Mouse (Mus musculus) stomach, embryonic 16.5 days (tissue): Measurements from ENCODE around the gene Setd4. TPM values are rescaled to one million over a fixed set of nuclear protein-coding genes. Genes with fewer than 3 reads are reported as not detected.

Experiments
- ATAC-seq: fragments of 200-750 bp; cut with Nextera tagmentation; 2 replicates; pipeline ENCODE4 v1.8.0; 2017; ENCODE audit warnings: moderate number of reproducible peaks, moderate TSS enrichment; ENCODE audit not compliant: insufficient read depth, low FRiP score
- H3K27ac ChIP-seq: fragments of 300-500 bp; sonication (generic); 2 replicates; pipeline ENCODE4 v1.5.1; 2014; ENCODE audit warnings: low read length
- H3K27me3 ChIP-seq: fragments of 300-500 bp; sonication (generic); 2 replicates; pipeline ENCODE4 v1.6.1; 2014; ENCODE audit warnings: low read length, control low read depth, mixed read lengths; ENCODE audit not compliant: control insufficient read depth, insufficient read depth
- H3K36me3 ChIP-seq: fragments of 300-500 bp; sonication (generic); 2 replicates; pipeline ENCODE4 v1.6.1; 2014; ENCODE audit warnings: low read length; ENCODE audit not compliant: control insufficient read depth, insufficient read depth
- H3K4me1 ChIP-seq: fragments of 300-500 bp; sonication (generic); 2 replicates; pipeline ENCODE4 v1.6.1; 2014; ENCODE audit warnings: low read length, control low read depth, mixed read lengths; ENCODE audit not compliant: control insufficient read depth, insufficient read depth
- H3K4me2 ChIP-seq: fragments of 300-500 bp; sonication (generic); 2 replicates; pipeline ENCODE4 v1.6.1; 2014; ENCODE audit warnings: low read depth, low read length, mixed read lengths
- H3K4me3 ChIP-seq: fragments of 300-500 bp; sonication (generic); replicated peaks from 2 replicates; pipeline ENCODE4 v1.5.1; 2014; ENCODE audit warnings: mild to moderate bottlenecking, low read length
- H3K9ac ChIP-seq: fragments of 300-500 bp; sonication (generic); 2 replicates; pipeline ENCODE4 v1.6.1; 2014; ENCODE audit warnings: low read length
- H3K9me3 ChIP-seq: fragments of 300-500 bp; sonication (generic); replicated peaks from 2 replicates; pipeline ENCODE4 v1.6.1; 2016; ENCODE audit warnings: low read length, control low read depth; ENCODE audit not compliant: control insufficient read depth
- WGBS: fragments of 180-500 bp; shearing (Covaris S2); extraction: QIAGEN DNeasy Blood & Tissue Kit; methylation state at CpG from one replicate; pipeline ENCODE4 v1.1.7; 2014; 5-methylcytosine and 5-hydroxymethylcytosine counted together
- polyA plus RNA-seq: library from polyadenylated mRNA; unstranded; fragments of >200 nt; fragmentation: Nextera tagmentation; extraction: Ambion mirVana; gene quantifications from 2 replicates; pipeline ENCODE4 v1.2.1, GENCODE M21; 2015

Gene Setd4
- polyA plus RNA-seq, 1 experiment from 2014 or later = 11.8 TPM

GRCm38 (mm10) chr16:93543704-93544103 lies 60.2 kb downstream of the Setd4 start:
- Histone ChIP-seq H3K9ac (no peak overlapping the region), H3K4me2 (no peak overlapping the region), H3K27ac (no peak overlapping the region), H3K4me3 (no peak overlapping the region), H3K27me3 (no peaks in the 10 kb centered on the region), H3K9me3 (0 out of 2 replicates have a peak, but pooled peaks cover 1% of the 10 kb centered on the region), H3K36me3 (no peaks in the 10 kb centered on the region), H3K4me1 (peaks cover 11% of the 10 kb centered on the region; the same call in 1 of the 2 replicates)
- WGBS = 1% methylated on average over 8 of the region's 8 CpGs
- ATAC-seq = peak; percentile 38; the same call in 1 of the 2 replicates

DNA sequence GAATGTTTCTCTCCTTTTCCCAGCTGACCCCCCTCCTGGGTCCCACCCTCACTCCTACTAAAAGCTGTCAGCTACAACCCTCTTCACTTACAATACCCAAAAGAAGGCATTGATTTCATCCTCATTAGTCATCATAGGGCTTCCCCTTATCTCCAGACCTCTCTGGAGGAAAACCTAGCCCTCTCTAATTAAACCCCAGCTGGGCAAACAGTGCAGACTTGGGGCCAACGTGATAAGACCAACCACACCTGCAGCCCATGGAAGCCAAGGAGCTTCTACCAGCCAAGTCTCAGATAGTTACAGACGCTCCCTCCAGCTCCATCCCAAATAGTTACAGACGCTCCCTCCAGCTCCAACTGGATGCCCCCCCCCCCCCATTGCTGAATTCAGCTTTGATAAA lies 64.0 kb downstream of the Setd4 start:
- no peaks in the 10 kb centered on the region for H3K36me3 ChIP-seq
- H3K9ac ChIP-seq = no peak overlapping the region
- H3K9me3 ChIP-seq = 0 out of 2 replicates have a peak, but pooled peaks cover 3% of the 10 kb centered on the region
- no peak overlapping the region for H3K4me3 ChIP-seq
- WGBS = 45% methylated on average over 3 of the region's 3 CpGs
- no peak overlapping the region for H3K4me2 ChIP-seq
- H3K27me3 ChIP-seq = no peaks in the 10 kb centered on the region
- H3K27ac ChIP-seq = no peak overlapping the region; the same call in 1 of the 2 replicates
- peaks cover 5% of the 10 kb centered on the region; the same call in 1 of the 2 replicates for H3K4me1 ChIP-seq
- peak; percentile 85 for ATAC-seq

GRCm38 (mm10) chr16:93535151-93535853 lies 68.6 kb downstream of the Setd4 start:
- Histone ChIP-seq H3K4me1 (peaks cover 9% of the 10 kb centered on the region; the same call in 1 of the 2 replicates), H3K4me3 (no peak overlapping the region), H3K9ac (no peak overlapping the region), H3K9me3 (0 out of 2 replicates have a peak, but pooled peaks cover 3% of the 10 kb centered on the region), H3K27me3 (no peaks in the 10 kb centered on the region), H3K27ac (no peak overlapping the region), H3K36me3 (no peaks in the 10 kb centered on the region), H3K4me2 (no peak overlapping the region)
- 78% methylated on average over 6 of the region's 6 CpGs for WGBS
- ATAC-seq = no peak

Other genes starting within 250 kb of the Setd4 start
- gene Cbr1, start 1.8 kb upstream of the Setd4 start, polyA plus RNA-seq = 149 and 167 TPM in 2 replicates
- gene Gm5678, start 24.0 kb upstream of the Setd4 start, polyA plus RNA-seq = 0.25 and 0.34 TPM in 2 replicates
- gene Cbr3, start 79.2 kb upstream of the Setd4 start, polyA plus RNA-seq = 34.8 and 46.2 TPM in 2 replicates
- gene Dop1b, start 107.8 kb upstream of the Setd4 start, polyA plus RNA-seq = 27.8 and 35.6 TPM in 2 replicates
- gene Morc3, start 228.1 kb upstream of the Setd4 start, polyA plus RNA-seq = 31.0 and 34.8 TPM in 2 replicates